Comparison of ENCODE assay signal across 24 mouse cellular contexts in the genomic region with DNA sequence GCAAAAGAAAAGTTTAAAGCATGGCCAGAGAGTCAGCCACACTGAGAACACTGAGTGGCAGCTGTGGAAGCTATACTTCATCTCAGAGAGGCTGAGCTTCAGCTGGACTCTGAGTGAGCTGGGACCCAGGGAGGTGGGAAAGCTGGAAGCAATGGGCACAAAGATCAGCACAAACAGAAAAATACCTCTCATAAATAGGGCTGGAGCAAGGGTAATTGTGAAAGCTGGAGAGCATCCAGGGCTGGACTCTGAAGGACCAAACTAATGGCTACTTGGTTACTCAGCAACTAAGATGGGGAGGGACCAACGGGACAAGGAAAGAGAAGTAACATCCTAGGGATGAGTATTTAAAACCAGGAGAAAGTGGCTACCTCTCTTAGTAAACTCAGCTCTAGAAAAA.
DNase-seq lines count a peak whose midpoint lies in the region; ATAC-seq and TF ChIP-seq lines count a peak whose summit lies in the region.
"Had no signal": no experiment of that assay in that cellular context is flagged by ENCODE, and none has a peak within 500 bp of the region (broad histone marks: within the 10 kb centered on the region; RNA-seq: fewer than 3 reads in every experiment).

No protein-coding gene starts in this region.

- DNase-seq in kidney, adult 11 months: peak; percentile 75
- DNase-seq in layer of hippocampus, adult 2 months (ENCODE audit: low spot score in 2 of 2): peak in 1 of 2 experiments; percentile 8
- no peak for DNase-seq in layer of hippocampus, adult 8-10 months (ENCODE audit: low spot score in 2 of 2)
- peak; percentile 56 for DNase-seq in adipocyte (ENCODE audit: low spot score)
- peak; percentile 76 to 80 for DNase-seq in kidney, postnatal 25 days
- no peak for DNase-seq in left cerebral cortex, postnatal 4 days
- no peak for DNase-seq in spleen, postnatal 10 days (ENCODE audit: low spot score in 2 of 2)
- DNase-seq: adrenal gland, adult 2 months; adrenal gland, postnatal 25 days; cerebellum, adult 18-20 months; cerebellum, adult 9-11 months; cerebellum, postnatal 36 days; gastrocnemius, adult 2 months; gastrocnemius, postnatal 25 days; heart, adult 18-20 months; heart, postnatal 14 days had no signal

- H3K36me3 ChIP-seq in kidney, embryonic 15.5 days: no peaks in the 10 kb centered on the region
- H3K36me3 ChIP-seq: embryonic facial prominence, embryonic 10.5 days; heart, embryonic 10.5 days; heart, embryonic 15.5 days; hindbrain, embryonic 13.5 days had no signal

- 61% methylated on average over 1 of the region's 1 CpGs for WGBS in kidney, embryonic 15.5 days

- no peak overlapping the region for H3K9ac ChIP-seq in kidney, embryonic 15.5 days
- H3K9ac ChIP-seq: heart, embryonic 15.5 days; hindbrain, embryonic 13.5 days had no signal

- H3K9me3 ChIP-seq in kidney, embryonic 15.5 days (replicated peaks): no peaks in the 10 kb centered on the region
- H3K9me3 ChIP-seq: embryonic facial prominence, embryonic 10.5 days; heart, embryonic 10.5 days; heart, embryonic 15.5 days; hindbrain, embryonic 13.5 days had no signal

- no peaks in the 10 kb centered on the region for H3K4me1 ChIP-seq in kidney, embryonic 15.5 days
- H3K4me1 ChIP-seq: heart, embryonic 10.5 days; heart, embryonic 15.5 days; hindbrain, embryonic 13.5 days had no signal

- H3K27me3 ChIP-seq in kidney, embryonic 15.5 days: peaks cover 3% of the 10 kb centered on the region; the same call in 1 of the 2 replicates
- H3K27me3 ChIP-seq: heart, embryonic 15.5 days; hindbrain, embryonic 13.5 days; Patski had no signal

- H3K4me3 ChIP-seq in kidney, embryonic 15.5 days (replicated peaks): no peak overlapping the region
- no peak overlapping the region for H3K4me3 ChIP-seq in layer of hippocampus, adult 2 months
- H3K4me3 ChIP-seq: embryonic facial prominence, embryonic 10.5 days; gastrocnemius, adult 2 months; heart, embryonic 10.5 days; heart, embryonic 15.5 days; hindbrain, embryonic 13.5 days had no signal

- H3K27ac ChIP-seq in kidney, embryonic 15.5 days: no peak overlapping the region
- peak overlapping the region; percentile 15; the same call in 1 of the 2 replicates for H3K27ac ChIP-seq in layer of hippocampus, adult 2 months
- H3K27ac ChIP-seq: embryonic facial prominence, embryonic 10.5 days; gastrocnemius, adult 2 months; heart, embryonic 10.5 days; heart, embryonic 15.5 days; hindbrain, embryonic 13.5 days had no signal

- no peak for ATAC-seq in kidney, embryonic 15.5 days (replicated peaks; ENCODE audit: low FRiP score)
- ATAC-seq: activated CD4-positive, CD25-positive, alpha-beta regulatory T cell, adult 4 months; forebrain, embryonic 14.5 days; Patski had no signal

- intact Hi-C loops in left cerebral cortex, postnatal 4 days (cut with DNase I): no loop called here

- no peak for TF ChIP-seq CTCF in layer of hippocampus, adult 2 months (conservative IDR thresholded peaks at IDR 0.05)

- H3K4me2 ChIP-seq in kidney, embryonic 15.5 days: no peak overlapping the region
- H3K4me2 ChIP-seq: heart, embryonic 15.5 days; hindbrain, embryonic 13.5 days had no signal

Comparison
In these comparisons a context has a peak if more than half of its experiments do, and no peak if none do; other contexts are left out.
1. DNase-seq: peak in kidney, adult 11 months (single experiment), adipocyte (single experiment) and kidney, postnatal 25 days (2 of 2); none in layer of hippocampus, adult 8-10 months (0 of 2), left cerebral cortex, postnatal 4 days (single experiment) and spleen, postnatal 10 days (0 of 2).